Mouse (Mus musculus): ENCODE results near the gene Pkd1. TPM values are rescaled to one million over a fixed set of nuclear protein-coding genes. Genes with fewer than 3 reads are reported as not detected.

Gene Pkd1
- polyA plus RNA-seq, 1 experiment from 2014 or later, result 2.6 TPM

Small RNAs within 50 kb of the gene (microRNA-seq; reads per million reads assigned to microRNA genes)
- gene Gm24589, result not detected

Other genes starting within 250 kb of the Pkd1 start
- gene Abca17, start 198.8 kb upstream of the Pkd1 start, polyA plus RNA-seq (2015; fragmentation: Nextera tagmentation; extraction: Ambion mirVana), result not detected in 2 replicates
- gene Abca3, start 197.9 kb upstream of the Pkd1 start, polyA plus RNA-seq (2015; fragmentation: Nextera tagmentation; extraction: Ambion mirVana), result 14.1 and 14.8 TPM in 2 replicates
- 109 and 113 TPM in 2 replicates for gene Rnps1, start 135.3 kb upstream of the Pkd1 start, polyA plus RNA-seq (2015; fragmentation: Nextera tagmentation; extraction: Ambion mirVana)
- gene Eci1, start 123.2 kb upstream of the Pkd1 start, polyA plus RNA-seq (2015; fragmentation: Nextera tagmentation; extraction: Ambion mirVana), result 81.2 and 92.2 TPM in 2 replicates
- gene Dnase1l2, start 106.7 kb upstream of the Pkd1 start, polyA plus RNA-seq (2015; fragmentation: Nextera tagmentation; extraction: Ambion mirVana), result 0.39 and 0.41 TPM in 2 replicates
- 11.5 and 14.2 TPM in 2 replicates for gene E4f1, start 79.5 kb upstream of the Pkd1 start, polyA plus RNA-seq (2015; fragmentation: Nextera tagmentation; extraction: Ambion mirVana)
- 60.5 and 61.2 TPM in 2 replicates for gene Pgp, start 79.4 kb upstream of the Pkd1 start, polyA plus RNA-seq (2015; fragmentation: Nextera tagmentation; extraction: Ambion mirVana)
- 0.13 TPM in 1 of 2 replicates, not detected in the other for gene Bricd5, start 76.0 kb upstream of the Pkd1 start, polyA plus RNA-seq (2015; fragmentation: Nextera tagmentation; extraction: Ambion mirVana)
- gene Mlst8, start 70.8 kb upstream of the Pkd1 start, polyA plus RNA-seq (2015; fragmentation: Nextera tagmentation; extraction: Ambion mirVana), result 12.0 and 13.6 TPM in 2 replicates
- 0.05 and 0.09 TPM in 2 replicates for gene Caskin1, start 61.2 kb upstream of the Pkd1 start, polyA plus RNA-seq (2015; fragmentation: Nextera tagmentation; extraction: Ambion mirVana)
- gene Traf7, start 21.9 kb upstream of the Pkd1 start, polyA plus RNA-seq (2015; fragmentation: Nextera tagmentation; extraction: Ambion mirVana), result 32.9 and 35.2 TPM in 2 replicates
- gene Rab26, start 15.6 kb upstream of the Pkd1 start, polyA plus RNA-seq (2015; fragmentation: Nextera tagmentation; extraction: Ambion mirVana), result 0.64 and 0.74 TPM in 2 replicates
- 18.8 and 21.4 TPM in 2 replicates for gene Tsc2, start 82.8 kb downstream of the Pkd1 start, polyA plus RNA-seq (2015; fragmentation: Nextera tagmentation; extraction: Ambion mirVana)
- gene Nthl1, start 82.8 kb downstream of the Pkd1 start, polyA plus RNA-seq (2015; fragmentation: Nextera tagmentation; extraction: Ambion mirVana), result 5.8 and 6.4 TPM in 2 replicates
- gene Slc9a3r2, start 100.5 kb downstream of the Pkd1 start, polyA plus RNA-seq (2015; fragmentation: Nextera tagmentation; extraction: Ambion mirVana), result 10.8 and 13.8 TPM in 2 replicates
- gene Npw, start 108.6 kb downstream of the Pkd1 start, polyA plus RNA-seq (2015; fragmentation: Nextera tagmentation; extraction: Ambion mirVana), result 0.30 TPM in 1 of 2 replicates, not detected in the other
- gene Zfp598, start 119.9 kb downstream of the Pkd1 start, polyA plus RNA-seq (2015; fragmentation: Nextera tagmentation; extraction: Ambion mirVana), result 9.9 and 12.5 TPM in 2 replicates
- 0.07 and 0.16 TPM in 2 replicates for gene Syngr3, start 140.1 kb downstream of the Pkd1 start, polyA plus RNA-seq (2015; fragmentation: Nextera tagmentation; extraction: Ambion mirVana)
- gene Gfer, start 146.3 kb downstream of the Pkd1 start, polyA plus RNA-seq (2015; fragmentation: Nextera tagmentation; extraction: Ambion mirVana), result 22.8 and 25.2 TPM in 2 replicates
- gene Noxo1, start 146.4 kb downstream of the Pkd1 start, polyA plus RNA-seq (2015; fragmentation: Nextera tagmentation; extraction: Ambion mirVana), result 0.14 and 0.16 TPM in 2 replicates
- gene Tbl3, start 157.8 kb downstream of the Pkd1 start, polyA plus RNA-seq (2015; fragmentation: Nextera tagmentation; extraction: Ambion mirVana), result 35.0 and 40.6 TPM in 2 replicates
- gene Rnf151, start 168.2 kb downstream of the Pkd1 start, polyA plus RNA-seq (2015; fragmentation: Nextera tagmentation; extraction: Ambion mirVana), result not detected in 2 replicates
- 1,043 and 1,068 TPM in 2 replicates for gene Rps2, start 168.3 kb downstream of the Pkd1 start, polyA plus RNA-seq (2015; fragmentation: Nextera tagmentation; extraction: Ambion mirVana)
- 160 and 162 TPM in 2 replicates for gene Ndufb10, start 174.6 kb downstream of the Pkd1 start, polyA plus RNA-seq (2015; fragmentation: Nextera tagmentation; extraction: Ambion mirVana)
- 0.09 and 0.15 TPM in 2 replicates for gene Rpl3l, start 178.0 kb downstream of the Pkd1 start, polyA plus RNA-seq (2015; fragmentation: Nextera tagmentation; extraction: Ambion mirVana)
- gene Msrb1, start 186.8 kb downstream of the Pkd1 start, polyA plus RNA-seq (2015; fragmentation: Nextera tagmentation; extraction: Ambion mirVana), result 31.1 and 32.9 TPM in 2 replicates
- gene Hs3st6, start 203.2 kb downstream of the Pkd1 start, polyA plus RNA-seq (2015; fragmentation: Nextera tagmentation; extraction: Ambion mirVana), result 0.07 TPM in 1 of 2 replicates, not detected in the other

All from liver, embryonic 15.5 days (tissue).